Mouse (Mus musculus) forebrain, embryonic 16.5 days (tissue): ENCODE measurements at regions not wholly inside any gene's neighbourhood (a gene's known extent, or its start where the extent isn't known, plus 50 kb on each side); places are given as distances from the start of the nearest gene placed in this dataset.

Experiments used
- ATAC-seq: fragments of 200-750 bp; cut with Nextera tagmentation; 2 replicates; pipeline ENCODE4 v1.8.0; 2017; ENCODE audit warnings: mild to moderate bottlenecking, moderate library complexity
- H3K27ac ChIP-seq: fragments of 300-500 bp; sonication (generic); 2 replicates; pipeline ENCODE4 v1.5.1; 2014; ENCODE audit warnings: low read length, control low read depth
- H3K27me3 ChIP-seq: fragments of 300-500 bp; sonication (generic); replicated peaks from 2 replicates; pipeline ENCODE4 v1.6.1; 2014; ENCODE audit warnings: low read length; ENCODE audit not compliant: control insufficient read depth, insufficient read depth
- H3K36me3 ChIP-seq: fragments of 300-500 bp; sonication (generic); 2 replicates; pipeline ENCODE4 v1.6.1; 2014; ENCODE audit not compliant: control insufficient read depth, insufficient read depth
- H3K4me1 ChIP-seq: fragments of 300-500 bp; sonication (generic); replicated peaks from 2 replicates; pipeline ENCODE4 v1.6.1; 2014; ENCODE audit warnings: low read length; ENCODE audit not compliant: control insufficient read depth, insufficient read depth
- H3K4me2 ChIP-seq: fragments of 300-500 bp; sonication (generic); 2 replicates; pipeline ENCODE4 v1.6.1; 2014; ENCODE audit warnings: mild to moderate bottlenecking, low read length, control low read depth
- H3K4me3 ChIP-seq: fragments of 300-500 bp; sonication (generic); replicated peaks from 2 replicates; pipeline ENCODE4 v1.5.1; 2014; ENCODE audit warnings: mild to moderate bottlenecking, low read length, control low read depth
- H3K9ac ChIP-seq: fragments of 300-500 bp; sonication (generic); replicated peaks from 2 replicates; pipeline ENCODE4 v1.6.1; 2014; ENCODE audit warnings: low read depth, low read length, control low read depth
- H3K9me3 ChIP-seq: fragments of 300-500 bp; sonication (generic); 2 replicates; pipeline ENCODE4 v1.6.1; 2016; ENCODE audit warnings: low read length; ENCODE audit not compliant: control insufficient read depth
- WGBS: fragments of 180-500 bp; shearing (Covaris S2); extraction: QIAGEN DNeasy Blood & Tissue Kit; methylation state at CpG from one replicate; pipeline ENCODE4 v1.1.7; 2014; 5-methylcytosine and 5-hydroxymethylcytosine counted together

DNA sequence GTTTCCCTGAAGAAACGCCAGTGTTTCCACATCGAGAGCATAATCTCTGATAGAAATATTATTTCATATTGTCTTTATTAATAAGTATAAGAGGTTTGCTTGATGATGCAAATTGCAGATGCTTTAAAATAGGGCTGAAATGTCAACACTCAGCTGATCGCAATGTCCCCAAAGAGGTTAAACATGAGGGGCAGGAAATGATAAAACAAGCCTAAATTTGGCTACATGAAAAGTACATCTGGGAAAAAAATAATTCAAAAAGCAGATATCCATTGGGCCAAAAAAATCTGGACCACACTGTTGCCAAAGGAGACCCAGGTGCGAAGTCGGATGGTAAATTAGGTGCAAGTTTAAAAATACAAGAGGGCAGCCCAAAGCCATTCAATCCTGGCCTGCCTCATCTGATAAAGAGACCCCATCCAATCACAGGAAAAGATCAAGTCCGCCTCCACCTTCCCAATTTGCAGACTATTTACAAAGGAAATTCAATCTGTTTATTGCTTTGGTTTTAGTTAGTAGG, 229.2 kb downstream of the Icos start:
- Histone ChIP-seq H3K27ac (no peak overlapping the region), H3K4me3 (no peak overlapping the region), H3K9me3 (no peaks in the 10 kb centered on the region), H3K9ac (no peak overlapping the region), H3K4me2 (no peak overlapping the region), H3K4me1 (peaks cover 9% of the 10 kb centered on the region), H3K36me3 (no peaks in the 10 kb centered on the region), H3K27me3 (no peaks in the 10 kb centered on the region)
- 89% methylated on average over 6 of the region's 6 CpGs for WGBS
- no peak for ATAC-seq

DNA sequence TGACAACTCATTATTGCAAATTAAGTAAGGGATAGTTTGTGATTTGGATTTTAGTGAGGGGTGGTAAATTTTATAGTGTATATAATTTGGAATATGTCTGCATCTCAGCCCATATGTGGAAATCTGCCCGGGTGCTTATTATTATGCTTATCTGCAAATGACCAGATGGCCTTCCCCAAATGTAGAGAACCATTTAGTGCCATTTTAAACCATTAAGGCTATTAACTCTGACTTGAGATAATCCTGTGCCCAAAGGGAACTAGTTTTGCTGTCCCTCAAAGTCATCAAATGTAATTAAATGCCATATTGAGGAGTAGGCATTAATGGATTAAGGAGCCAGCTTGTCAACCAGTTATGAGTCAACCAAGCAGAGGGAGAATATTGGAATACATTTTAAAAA, 230.7 kb downstream of the Icos start:
- 38% methylated on average over 1 of the region's 1 CpGs for WGBS
- Histone ChIP-seq H3K4me3 (no peak overlapping the region), H3K9ac (no peak overlapping the region), H3K9me3 (no peaks in the 10 kb centered on the region), H3K36me3 (no peaks in the 10 kb centered on the region), H3K27ac (no peak overlapping the region), H3K4me2 (no peak overlapping the region), H3K27me3 (no peaks in the 10 kb centered on the region), H3K4me1 (peaks cover 5% of the 10 kb centered on the region)
- ATAC-seq, result no peak

- Histone ChIP-seq H3K9ac (no peak overlapping the region), H3K27ac (no peak overlapping the region), H3K4me3 (no peak overlapping the region), H3K9me3 (no peaks in the 10 kb centered on the region), H3K27me3 (no peaks in the 10 kb centered on the region), H3K36me3 (no peaks in the 10 kb centered on the region), H3K4me1 (no peaks in the 10 kb centered on the region), H3K4me2 (no peak overlapping the region)
- 33% methylated on average over 1 of the region's 1 CpGs for WGBS
- no peak for ATAC-seq
Measured at GRCm38 (mm10) chr1:61221131-61221530, 243.4 kb downstream of the Icos start.

DNA sequence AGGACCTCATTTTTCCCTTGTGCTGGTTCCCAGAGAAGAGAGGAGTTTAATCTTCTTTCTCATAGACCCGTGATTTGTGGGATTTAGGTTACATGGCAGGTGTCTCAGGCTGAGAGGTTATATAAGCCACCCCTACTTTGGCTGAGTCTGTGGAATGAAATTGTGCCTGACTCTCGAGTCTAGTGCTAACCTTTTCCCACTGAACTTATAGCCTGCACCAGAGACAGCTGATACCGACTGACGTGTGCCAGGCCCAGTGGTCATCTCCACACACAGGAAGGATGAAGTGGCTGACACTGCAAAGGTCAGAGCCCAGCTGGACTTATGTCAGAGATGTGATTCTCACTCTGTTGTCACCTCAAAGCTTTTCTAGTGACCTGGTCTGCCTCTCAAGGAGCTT, 251.2 kb downstream of the Icos start:
- WGBS, result 81% methylated on average over 4 of the region's 4 CpGs
- Histone ChIP-seq H3K4me3 (no peak overlapping the region), H3K4me1 (peaks cover 4% of the 10 kb centered on the region), H3K27ac (no peak overlapping the region), H3K27me3 (no peaks in the 10 kb centered on the region), H3K9me3 (no peaks in the 10 kb centered on the region), H3K4me2 (no peak overlapping the region), H3K36me3 (no peaks in the 10 kb centered on the region), H3K9ac (no peak overlapping the region)
- no peak for ATAC-seq

DNA sequence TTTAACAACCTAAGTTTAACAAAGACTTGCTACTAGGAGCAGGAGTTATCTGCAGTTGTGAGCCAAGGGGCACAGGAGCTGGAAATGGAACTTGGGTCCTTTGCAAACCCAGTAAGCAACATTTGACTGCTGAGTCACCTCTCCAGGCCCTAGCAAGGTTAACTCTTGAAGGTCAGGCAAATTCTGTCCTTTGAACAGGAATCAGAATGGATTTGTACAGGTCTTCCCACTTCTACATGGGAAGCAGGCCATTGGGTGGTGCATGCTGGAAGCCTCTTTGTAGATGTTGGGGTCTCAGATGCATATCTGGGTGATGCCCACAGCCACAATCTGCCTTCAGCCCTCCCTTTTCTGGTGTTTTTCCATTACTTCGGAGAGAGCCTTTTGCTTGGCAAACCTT, 255.3 kb downstream of the Icos start:
- H3K4me2 ChIP-seq, result no peak overlapping the region
- H3K4me1 ChIP-seq, result peaks cover 14% of the 10 kb centered on the region
- H3K4me3 ChIP-seq, result no peak overlapping the region
- no peak overlapping the region for H3K27ac ChIP-seq
- ATAC-seq, result no peak
- H3K9me3 ChIP-seq, result no peaks in the 10 kb centered on the region
- no peaks in the 10 kb centered on the region for H3K36me3 ChIP-seq
- no peak overlapping the region for H3K9ac ChIP-seq
- no peaks in the 10 kb centered on the region for H3K27me3 ChIP-seq
- 58% methylated on average over 1 of the region's 1 CpGs for WGBS

GRCm38 (mm10) chr1:61233476-61234297, 256.0 kb downstream of the Icos start:
- ATAC-seq, result peak; percentile 58
- Histone ChIP-seq H3K36me3 (no peaks in the 10 kb centered on the region), H3K4me1 (peaks cover 14% of the 10 kb centered on the region), H3K27me3 (no peaks in the 10 kb centered on the region), H3K4me2 (peak overlapping the region; percentile 6; the same call in 1 of the 2 replicates), H3K9me3 (no peaks in the 10 kb centered on the region), H3K4me3 (no peak overlapping the region), H3K9ac (no peak overlapping the region), H3K27ac (no peak overlapping the region)
- WGBS, result 32% methylated on average over 10 of the region's 10 CpGs

GRCm38 (mm10) chr1:61234298-61234682, 256.6 kb downstream of the Icos start:
- ATAC-seq, result peak; percentile 68
- H3K9me3 ChIP-seq, result no peaks in the 10 kb centered on the region
- H3K27ac ChIP-seq, result no peak overlapping the region
- H3K4me1 ChIP-seq, result peaks cover 14% of the 10 kb centered on the region
- H3K4me3 ChIP-seq, result no peak overlapping the region
- H3K4me2 ChIP-seq, result peak overlapping the region; percentile 6; the same call in 1 of the 2 replicates
- no peaks in the 10 kb centered on the region for H3K27me3 ChIP-seq
- no peak overlapping the region for H3K9ac ChIP-seq
- WGBS, result 12% methylated on average over 1 of the region's 1 CpGs
- no peaks in the 10 kb centered on the region for H3K36me3 ChIP-seq

- WGBS, result 37% methylated on average over 2 of the region's 2 CpGs
- ATAC-seq, result no peak; the same call in 1 of the 2 replicates
- H3K4me1 ChIP-seq, result peaks cover 14% of the 10 kb centered on the region
- no peak overlapping the region for H3K4me3 ChIP-seq
- H3K9ac ChIP-seq, result no peak overlapping the region
- no peaks in the 10 kb centered on the region for H3K27me3 ChIP-seq
- H3K27ac ChIP-seq, result no peak overlapping the region
- H3K36me3 ChIP-seq, result no peaks in the 10 kb centered on the region
- H3K4me2 ChIP-seq, result no peak overlapping the region
- no peaks in the 10 kb centered on the region for H3K9me3 ChIP-seq
Measured at GRCm38 (mm10) chr1:61236511-61236910, 258.8 kb downstream of the Icos start.

DNA sequence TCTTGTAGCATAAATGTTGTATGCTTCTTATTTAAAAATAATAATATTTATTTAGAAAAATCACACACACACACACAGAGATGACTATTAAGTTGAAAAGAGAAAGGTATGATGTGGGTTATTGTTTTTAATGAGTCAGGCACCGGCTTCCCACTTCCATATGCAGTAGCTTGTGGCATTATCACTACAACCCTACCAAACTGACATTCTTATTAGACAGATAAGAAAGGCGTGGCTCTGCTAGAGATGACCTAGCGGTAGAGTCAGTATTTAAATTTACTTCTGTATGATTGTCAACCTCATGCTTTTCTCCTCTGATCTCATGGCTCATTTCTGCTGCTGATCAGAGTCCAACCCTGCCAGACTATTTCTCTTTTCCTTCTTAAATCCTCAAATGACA, 260.9 kb downstream of the Icos start:
- H3K9me3 ChIP-seq, result no peaks in the 10 kb centered on the region
- 92% methylated on average over 3 of the region's 3 CpGs for WGBS
- no peak overlapping the region for H3K4me2 ChIP-seq

More for the DNA sequence above, 260.9 kb downstream of the Icos start:
- Histone ChIP-seq H3K4me1 (peaks cover 13% of the 10 kb centered on the region), H3K27ac (no peak overlapping the region), H3K9ac (no peak overlapping the region), H3K27me3 (no peaks in the 10 kb centered on the region), H3K36me3 (no peaks in the 10 kb centered on the region), H3K4me3 (no peak overlapping the region)
- no peak for ATAC-seq
